Comparison of ENCODE assay signal across 23 mouse cellular contexts in the genomic region with DNA sequence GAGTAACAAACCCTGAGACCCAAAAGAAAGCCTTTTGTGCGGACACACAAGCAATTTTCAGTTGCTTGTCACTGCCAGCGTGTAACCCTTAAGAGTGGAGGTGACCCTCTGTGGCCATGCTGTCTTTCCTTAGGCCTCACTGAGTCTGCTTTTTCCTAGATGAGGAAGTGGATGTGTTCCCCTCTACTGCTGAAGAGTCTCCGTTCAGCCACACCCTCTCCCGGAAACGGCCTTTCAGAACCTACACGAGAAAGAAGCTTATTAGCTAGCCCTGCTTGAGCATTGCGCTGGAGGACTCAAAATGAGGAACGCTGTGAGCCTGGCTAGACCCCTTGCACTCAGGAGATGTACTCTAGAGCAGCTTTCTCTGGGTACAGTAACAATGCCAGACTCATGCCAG. TPM values are rescaled to one million over a fixed set of nuclear protein-coding genes. Genes with fewer than 3 reads are reported as not detected.
"Had no signal": no experiment of that assay in that cellular context is flagged by ENCODE, and none has a peak within 500 bp of the region (broad histone marks: within the 10 kb centered on the region; RNA-seq: fewer than 3 reads in every experiment).

No protein-coding gene starts in this region.

- H3K9ac ChIP-seq: liver, embryonic 12.5 days; liver, embryonic 15.5 days; lung, embryonic 15.5 days; midbrain, embryonic 13.5 days had no signal

- H3K9me3 ChIP-seq: liver, embryonic 12.5 days; liver, embryonic 15.5 days; lung, embryonic 15.5 days; megakaryocyte, embryonic 14.5 days; midbrain, embryonic 10.5 days; midbrain, embryonic 13.5 days had no signal

- H3K27me3 ChIP-seq: liver, embryonic 12.5 days; liver, embryonic 15.5 days; lung, embryonic 15.5 days; megakaryocyte, embryonic 14.5 days; midbrain, embryonic 13.5 days had no signal

- ATAC-seq: intestine, postnatal 0 days; liver, embryonic 12.5 days; midbrain, embryonic 13.5 days; midbrain, embryonic 16.5 days had no signal

- H3K4me3 ChIP-seq: left cerebral cortex, adult 2 months; liver, embryonic 12.5 days; liver, embryonic 15.5 days; lung, embryonic 15.5 days; midbrain, embryonic 10.5 days; midbrain, embryonic 13.5 days had no signal

- H3K27ac ChIP-seq: kidney, postnatal 0 days; left cerebral cortex, adult 2 months; liver, embryonic 12.5 days; liver, embryonic 15.5 days; lung, embryonic 15.5 days; macrophage; midbrain, embryonic 10.5 days; midbrain, embryonic 13.5 days had no signal

- H3K4me2 ChIP-seq: liver, embryonic 12.5 days; liver, embryonic 15.5 days; lung, embryonic 15.5 days; midbrain, embryonic 13.5 days had no signal

- H3K4me1 ChIP-seq: liver, embryonic 12.5 days; liver, embryonic 15.5 days; lung, embryonic 15.5 days; megakaryocyte, embryonic 14.5 days; midbrain, embryonic 10.5 days; midbrain, embryonic 13.5 days had no signal

- DNase-seq: kidney, adult 2 months; kidney, postnatal 25 days; layer of hippocampus, postnatal 36 days; thymus, adult 2 months; thymus, postnatal 25 days had no signal

RNA-seq across cellular contexts. Expression of a gene that starts 36.2 kb away (rescaled TPM):
- total RNA-seq: left cerebral cortex, adult 2 months; left cerebral cortex, postnatal 10 days; left cerebral cortex, postnatal 36 days had no signal
- polyA plus RNA-seq: intestine, embryonic 14.5 days; intestine, postnatal 0 days; limb, embryonic 11.5 days; liver, embryonic 12.5 days; liver, embryonic 15.5 days; lung, embryonic 15.5 days; macrophage; midbrain, embryonic 13.5 days; neural tube, embryonic 11.5 days; stomach, embryonic 16.5 days had no signal

RNA-seq across cellular contexts. Expression of a gene that starts 46.5 kb away (rescaled TPM):
- polyA plus RNA-seq: spleen, adult 2 months had no signal
